Mouse (Mus musculus): Measurements from ENCODE around the gene Ap4m1. TPM values are rescaled to one million over a fixed set of nuclear protein-coding genes. Genes with fewer than 3 reads are reported as not detected.

The Ap4m1 gene
- total and polyA plus RNA-seq, 3 experiments = 22.2 to 38.5 TPM; not detected in 1

DNA sequence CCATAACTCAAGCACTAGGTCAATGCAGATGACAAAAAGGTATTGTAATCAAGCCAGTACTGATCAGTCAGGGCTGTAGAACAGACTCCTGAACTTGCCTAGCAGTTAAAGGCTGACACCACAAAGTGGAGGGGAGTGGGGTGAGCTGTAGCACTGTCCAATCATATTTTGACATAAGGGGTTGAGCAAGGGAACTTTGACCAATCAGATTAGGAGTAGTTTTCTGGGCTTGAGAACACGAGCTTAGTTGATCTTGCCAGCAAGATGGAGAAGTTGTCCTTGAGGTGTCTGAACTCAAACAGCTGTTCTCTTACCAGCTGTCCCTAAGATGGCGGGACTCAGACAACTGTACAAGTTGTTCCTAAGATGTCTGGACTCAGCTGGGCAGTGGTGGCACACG, 1.4 kb downstream of the Ap4m1 start:
- no peaks in the 10 kb centered on the region for H3K9me3 ChIP-seq (replicated peaks; ENCODE audit: insufficient read depth, low read length)
- peaks cover 4 to 18% of the 10 kb centered on the region in 2 experiments for H3K36me3 ChIP-seq (ENCODE audit: control insufficient read depth in 1 of 2, insufficient read depth in 2 of 2, low read length in 2 of 2)
- H3K4me3 ChIP-seq (ENCODE audit: control insufficient read depth in 1 of 2, insufficient read depth in 1 of 2, low read depth in 2 of 2, low read length in 2 of 2) = no peak overlapping the region
- DNase-seq (ENCODE audit: low read depth, low spot score) = peak; percentile 91
- peaks cover 27% of the 10 kb centered on the region for H3K79me2 ChIP-seq (ENCODE audit: control insufficient read depth, insufficient read depth, low read length, poor library complexity)
- no peaks in the 10 kb centered on the region for H3K27me3 ChIP-seq (ENCODE audit: control insufficient read depth in 1 of 2, insufficient read depth in 2 of 2, low read length in 2 of 2)
- H3K27ac ChIP-seq (ENCODE audit: control insufficient read depth, low read depth, low read length) = peak overlapping the region; percentile 95
- peaks cover 0 to 10% of the 10 kb centered on the region in 2 experiments; a peak in 2 of 4 replicates for H3K4me1 ChIP-seq (ENCODE audit: control insufficient read depth in 1 of 2, insufficient read depth in 2 of 2, low read length in 2 of 2)
- H3K9ac ChIP-seq (ENCODE audit: control insufficient read depth, low read depth, low read length, poor library complexity, severe bottlenecking) = 0 out of 2 replicates have a peak overlapping the region, but pooled peaks have one; percentile 81
- TF ChIP-seq MXI1 (IDR thresholded peaks at IDR 0.05; ENCODE audit: low read depth, low read length) (no peak), CTCF (IDR thresholded peaks at IDR 0.05 in 2 of 3, conservative IDR thresholded peaks at IDR 0.05 in 1 of 3; ENCODE audit: control insufficient read depth in 1 of 3, insufficient read depth in 1 of 3, low read depth in 2 of 3, low read length in 3 of 3, poor library complexity in 1 of 3, severe bottlenecking in 1 of 3) (no peak), CHD2 (IDR thresholded peaks at IDR 0.05; ENCODE audit: low read length) (no peak), NELFE (IDR thresholded peaks at IDR 0.05; ENCODE audit: low read depth, low read length) (peak; percentile 26; the same call in 1 of the 2 replicates), TCF12 (IDR thresholded peaks at IDR 0.05; ENCODE audit: low read depth, low read length) (0 out of 2 replicates have a peak, but pooled peaks have one; percentile 21), TAL1 (IDR thresholded peaks at IDR 0.05; ENCODE audit: low read length) (no peak), MYB (IDR thresholded peaks at IDR 0.05; ENCODE audit: low read depth, low read length) (no peak), MAFK (IDR thresholded peaks at IDR 0.05; ENCODE audit: borderline replicate concordance, low read depth, low read length) (no peak), EP300 (IDR thresholded peaks at IDR 0.05; ENCODE audit: low read depth in 1 of 2, low read length in 2 of 2) (no peak), ZNF384 (IDR thresholded peaks at IDR 0.05; ENCODE audit: low read depth, low read length) (no peak), RCOR1 (IDR thresholded peaks at IDR 0.05; ENCODE audit: low read depth, low read length) (no peak), CHD1 (IDR thresholded peaks at IDR 0.05; ENCODE audit: low read depth, low read length) (no peak), GATA1 (IDR thresholded peaks at IDR 0.05; ENCODE audit: low read depth, low read length) (no peak), POLR2AphosphoS5 (IDR thresholded peaks at IDR 0.05; ENCODE audit: borderline replicate concordance, low read depth, low read length) (no peak), ZKSCAN1 (IDR thresholded peaks at IDR 0.05; ENCODE audit: low read depth, low read length) (no peak), KAT2A (conservative IDR thresholded peaks at IDR 0.05; ENCODE audit: low read depth, low read length) (no peak), ETS1 (IDR thresholded peaks at IDR 0.05; ENCODE audit: low read depth, low read length) (peak; percentile 84), JUND (IDR thresholded peaks at IDR 0.05; ENCODE audit: low read depth, low read length) (no peak), BHLHE40 (IDR thresholded peaks at IDR 0.05; ENCODE audit: borderline replicate concordance, low read depth, low read length) (no peak), TBP (IDR thresholded peaks at IDR 0.05; ENCODE audit: low read depth, low read length) (peak; percentile 76), HCFC1 (IDR thresholded peaks at IDR 0.05; ENCODE audit: low read depth, low read length) (no peak), NRF1 (IDR thresholded peaks at IDR 0.05; ENCODE audit: insufficient read depth, low read depth, low read length, poor library complexity, severe bottlenecking) (no peak), MAZ (IDR thresholded peaks at IDR 0.05; ENCODE audit: low read depth, low read length) (no peak), MYC (IDR thresholded peaks at IDR 0.05; ENCODE audit: low read depth, low read length) (0 out of 2 replicates have a peak, but pooled peaks have one; percentile 45), POLR2A (IDR thresholded peaks at IDR 0.05; ENCODE audit: control insufficient read depth in 1 of 2, insufficient read depth in 1 of 2, low read depth in 1 of 2, low read length in 2 of 2, poor library complexity in 1 of 2) (peak in 1 of 2 experiments; percentile 52; a peak in 2 of 4 replicates), USF2 (IDR thresholded peaks at IDR 0.05; ENCODE audit: borderline replicate concordance in 1 of 2, insufficient read depth in 1 of 2, low read depth in 1 of 2, low read length in 2 of 2) (no peak), MAX (IDR thresholded peaks at IDR 0.05; ENCODE audit: low read length) (peak; percentile 60; the same call in 1 of the 2 replicates), ZMIZ1 (IDR thresholded peaks at IDR 0.05; ENCODE audit: low read depth, low read length) (no peak), SMC3 (IDR thresholded peaks at IDR 0.05; ENCODE audit: low read depth, low read length) (no peak), USF1 (IDR thresholded peaks at IDR 0.05; ENCODE audit: low read depth, low read length) (no peak), GABPA (IDR thresholded peaks at IDR 0.05; ENCODE audit: low read depth, low read length) (no peak), ZC3H11A (IDR thresholded peaks at IDR 0.05; ENCODE audit: low read depth, low read length) (no peak), RAD21 (IDR thresholded peaks at IDR 0.05; ENCODE audit: low read depth, low read length) (no peak), UBTF (IDR thresholded peaks at IDR 0.05; ENCODE audit: borderline replicate concordance, insufficient read depth, low read depth, low read length) (no peak), E2F4 (IDR thresholded peaks at IDR 0.05; ENCODE audit: borderline replicate concordance, low read depth, low read length) (no peak), ELF1 (IDR thresholded peaks at IDR 0.05; ENCODE audit: low read depth, low read length) (no peak), MEF2A (IDR thresholded peaks at IDR 0.05; ENCODE audit: extremely low read depth, insufficient replicate concordance, low read depth, low read length, poor library complexity, severe bottlenecking) (no peak), POLR2AphosphoS2 (IDR thresholded peaks at IDR 0.05; ENCODE audit: low read length) (no peak)
